Mouse (Mus musculus) embryonic facial prominence, embryonic 10.5 days (tissue): ENCODE results near the gene Mat2a. TPM values are rescaled to one million over a fixed set of nuclear protein-coding genes. Genes with fewer than 3 reads are reported as not detected.
A peak's percentile ranks its signal among the peaks of the same experiment; 100 is the strongest.
"Not testable (repeated sequence)": the region's sequence is repeated elsewhere in the genome, so short reads cannot be mapped to it uniquely, and the experiment has no call there.

Experiments used
- DNase-seq: peaks from one replicate; pipeline ENCODE4 v3.0.0-alpha.2; 2017; ENCODE audit warnings: low spot score
- H3K27ac ChIP-seq: fragments of 300-500 bp; sonication (generic); replicated peaks from 2 replicates; pipeline ENCODE4 v1.5.1; 2016; ENCODE audit warnings: mild to moderate bottlenecking
- H3K27me3 ChIP-seq: fragments of 300-500 bp; sonication (generic); replicated peaks from 2 replicates; pipeline ENCODE4 v1.6.1; 2016; ENCODE audit warnings: low read depth, mild to moderate bottlenecking; ENCODE audit not compliant: poor library complexity, severe bottlenecking
- H3K36me3 ChIP-seq: fragments of 300-500 bp; sonication (generic); replicated peaks from 2 replicates; pipeline ENCODE4 v1.6.1; 2016; ENCODE audit warnings: mild to moderate bottlenecking, moderate library complexity
- H3K4me1 ChIP-seq: fragments of 300-500 bp; sonication (generic); 2 replicates; pipeline ENCODE4 v1.6.1; 2016
- H3K4me3 ChIP-seq: fragments of 300-500 bp; sonication (generic); 2 replicates; pipeline ENCODE4 v1.5.1; 2016; ENCODE audit warnings: mild to moderate bottlenecking, moderate library complexity
- H3K9me3 ChIP-seq: fragments of 300-500 bp; sonication (generic); 2 replicates; pipeline ENCODE4 v1.6.1; 2016; ENCODE audit warnings: mild to moderate bottlenecking
- WGBS: fragments of 180-500 bp; shearing (Covaris S2); methylation state at CpG from one replicate; pipeline ENCODE4 v1.1.7; 2016; 5-methylcytosine and 5-hydroxymethylcytosine counted together
- polyA plus RNA-seq: library from polyadenylated mRNA; unstranded; fragments of >200 nt; fragmentation: Nextera tagmentation; extraction: Ambion mirVana; gene quantifications from 2 replicates; pipeline ENCODE4 v1.2.1, GENCODE M21; 2016

Gene Mat2a
- polyA plus RNA-seq, result 473 and 481 TPM in 2 replicates

GRCm38 (mm10) chr6:72439355-72440185, at the start of gene Mat2a:
TSS of gene Mat2a (minus strand) at chr6:72439558.
- Histone ChIP-seq H3K36me3 (peaks cover 36% of the 10 kb centered on the region), H3K4me1 (peaks cover 31% of the 10 kb centered on the region), H3K27me3 (no peaks in the 10 kb centered on the region), H3K9me3 (no peaks in the 10 kb centered on the region), H3K4me3 (peak within 1 kb of the TSS; percentile 94), H3K27ac (peak within 1 kb of the TSS; percentile 100)
- peak; percentile 96 for DNase-seq
- under 1% methylated on average over 77 of the region's 77 CpGs for WGBS

DNA sequence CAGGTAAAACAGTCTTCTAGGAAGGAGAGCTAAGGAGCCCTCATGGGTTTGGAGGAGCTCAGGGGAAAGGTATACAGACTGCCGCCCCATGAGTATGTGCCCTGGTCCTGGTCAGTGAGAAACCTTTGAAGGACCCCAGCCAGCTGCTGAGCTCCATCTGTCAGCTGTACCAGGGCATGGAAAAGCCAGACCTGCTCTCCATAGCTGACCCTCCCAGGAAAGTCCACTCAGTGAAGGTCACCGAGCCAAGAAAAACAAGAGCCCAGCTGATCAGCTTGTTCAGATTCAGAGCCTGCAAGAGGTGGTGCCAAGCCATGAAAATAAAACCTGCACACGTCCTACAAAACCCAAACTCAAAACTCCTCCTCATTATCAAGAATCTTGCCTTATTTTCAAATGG, 49.5 kb upstream of the Mat2a start:
- 67% methylated on average over 3 of the region's 3 CpGs for WGBS
- H3K27me3 ChIP-seq, result no peaks in the 10 kb centered on the region
- no peak for DNase-seq
- no peaks in the 10 kb centered on the region for H3K9me3 ChIP-seq
- peaks cover 9% of the 10 kb centered on the region for H3K4me1 ChIP-seq
- no peak overlapping the region for H3K4me3 ChIP-seq
- H3K27ac ChIP-seq, result no peak overlapping the region
- no peaks in the 10 kb centered on the region for H3K36me3 ChIP-seq

- Histone ChIP-seq H3K9me3 (no peaks in the 10 kb centered on the region), H3K4me1 (0 out of 2 replicates have a peak, but pooled peaks cover 3% of the 10 kb centered on the region), H3K27ac (no peak overlapping the region), H3K36me3 (no peaks in the 10 kb centered on the region), H3K4me3 (no peak overlapping the region), H3K27me3 (no peaks in the 10 kb centered on the region)
- no peak for DNase-seq
- WGBS, result 65% methylated on average over 3 of the region's 3 CpGs
These were observed 47.9 kb upstream of the Mat2a start for GRCm38 (mm10) chr6:72487282-72487681.

DNA sequence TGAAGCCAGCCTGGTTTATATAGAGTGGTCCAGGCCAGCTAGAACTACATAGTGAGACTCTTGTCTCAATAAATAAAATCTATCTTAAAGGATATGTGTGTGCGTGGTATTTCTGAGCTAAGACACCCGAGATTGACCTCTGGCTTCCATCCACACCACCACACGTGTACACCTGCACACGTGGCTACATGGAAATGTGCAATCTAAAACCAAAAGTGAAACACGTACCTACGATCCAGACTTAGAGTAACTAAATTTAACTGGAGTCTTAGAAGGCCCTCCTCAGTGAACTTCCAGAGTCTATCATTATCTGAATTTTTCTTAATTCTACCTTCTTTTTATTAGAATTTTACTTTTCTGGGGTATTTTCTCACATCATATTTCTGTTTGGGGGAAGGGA, 46.9 kb upstream of the Mat2a start:
- 93% methylated on average over 6 of the region's 6 CpGs for whole genome bisulfite sequencing
- Histone ChIP-seq H3K9me3 (no peaks in the 10 kb centered on the region), H3K4me3 (no peak overlapping the region), H3K27ac (no peak overlapping the region), H3K4me1 (0 out of 2 replicates have a peak, but pooled peaks cover 3% of the 10 kb centered on the region), H3K27me3 (no peaks in the 10 kb centered on the region), H3K36me3 (no peaks in the 10 kb centered on the region)
- DNase-seq, result no peak

DNA sequence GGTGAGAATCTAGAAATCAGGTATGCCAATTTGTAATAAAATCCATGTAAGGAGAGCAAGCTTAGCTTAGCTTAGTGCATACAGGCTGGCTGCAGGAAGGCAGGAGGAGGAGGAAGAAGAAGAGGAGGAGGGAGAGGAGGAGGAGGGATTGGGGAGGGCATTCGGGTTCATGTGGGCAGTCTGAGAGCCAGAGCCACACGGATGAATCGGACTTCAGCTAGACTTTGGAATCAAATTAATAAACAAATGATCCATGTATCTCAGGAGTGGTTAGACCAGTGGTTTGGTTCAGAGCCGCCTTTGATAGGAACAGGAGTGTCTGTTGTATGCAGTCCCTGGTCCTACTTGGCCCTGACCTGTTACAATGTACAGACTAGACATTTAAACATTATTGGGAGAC, 45.5 kb upstream of the Mat2a start:
- 0 out of 2 replicates have a peak, but pooled peaks cover 3% of the 10 kb centered on the region for H3K4me1 ChIP-seq
- H3K9me3 ChIP-seq, result no peaks in the 10 kb centered on the region
- no peak overlapping the region for H3K4me3 ChIP-seq
- H3K36me3 ChIP-seq, result no peaks in the 10 kb centered on the region
- no peaks in the 10 kb centered on the region for H3K27me3 ChIP-seq
- no peak for DNase-seq
- H3K27ac ChIP-seq, result no peak overlapping the region
- 75% methylated on average over 4 of the region's 4 CpGs for WGBS

DNA sequence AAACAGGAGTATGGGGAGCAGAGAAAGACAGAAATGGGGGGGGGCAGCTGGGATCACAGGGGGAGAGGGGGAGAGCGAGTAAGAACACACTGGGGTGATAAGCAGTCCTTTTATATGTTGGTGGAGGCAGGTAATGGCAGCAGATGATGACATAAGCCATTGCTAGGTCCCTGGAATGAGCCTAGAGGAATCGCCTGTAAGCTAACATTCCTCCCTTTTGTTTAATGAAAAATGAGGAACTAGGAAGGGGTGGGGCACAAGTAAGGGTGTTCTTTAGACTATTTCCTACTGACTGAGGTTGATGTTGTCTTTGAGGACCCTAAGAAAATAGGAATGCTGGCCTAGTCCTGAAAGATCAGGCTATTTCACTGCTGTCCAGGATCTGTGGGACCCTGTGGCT, 42.8 kb upstream of the Mat2a start:
- 70% methylated on average over 2 of the region's 2 CpGs for WGBS
- no peak for DNase-seq

DNA sequence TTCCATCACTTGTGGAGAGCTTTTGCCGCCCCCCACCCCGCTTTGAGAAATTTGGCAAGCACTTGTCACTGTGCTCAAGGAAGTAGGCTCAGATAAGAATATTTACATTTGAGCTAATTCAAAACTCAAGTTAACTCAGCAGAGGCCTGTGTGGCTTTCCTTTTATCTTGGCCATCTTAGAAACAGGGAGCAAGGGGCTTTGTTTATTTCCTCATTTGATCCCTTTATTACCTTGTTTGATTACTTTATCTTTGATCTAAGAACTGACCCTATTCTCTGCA, 41.0 kb upstream of the Mat2a start:
- Histone ChIP-seq H3K27ac (no peak overlapping the region), H3K4me3 (no peak overlapping the region), H3K4me1 (no peaks in the 10 kb centered on the region), H3K9me3 (no peaks in the 10 kb centered on the region), H3K27me3 (no peaks in the 10 kb centered on the region), H3K36me3 (no peaks in the 10 kb centered on the region)
- 86% methylated on average over 2 of the region's 2 CpGs for WGBS
- DNase-seq, result no peak

More for the DNA sequence above, 42.8 kb upstream of the Mat2a start:
- no peak overlapping the region for H3K27ac ChIP-seq
- H3K36me3 ChIP-seq, result no peaks in the 10 kb centered on the region
- H3K27me3 ChIP-seq, result no peaks in the 10 kb centered on the region
- no peaks in the 10 kb centered on the region for H3K4me1 ChIP-seq
- H3K4me3 ChIP-seq, result no peak overlapping the region
- H3K9me3 ChIP-seq, result no peaks in the 10 kb centered on the region

DNA sequence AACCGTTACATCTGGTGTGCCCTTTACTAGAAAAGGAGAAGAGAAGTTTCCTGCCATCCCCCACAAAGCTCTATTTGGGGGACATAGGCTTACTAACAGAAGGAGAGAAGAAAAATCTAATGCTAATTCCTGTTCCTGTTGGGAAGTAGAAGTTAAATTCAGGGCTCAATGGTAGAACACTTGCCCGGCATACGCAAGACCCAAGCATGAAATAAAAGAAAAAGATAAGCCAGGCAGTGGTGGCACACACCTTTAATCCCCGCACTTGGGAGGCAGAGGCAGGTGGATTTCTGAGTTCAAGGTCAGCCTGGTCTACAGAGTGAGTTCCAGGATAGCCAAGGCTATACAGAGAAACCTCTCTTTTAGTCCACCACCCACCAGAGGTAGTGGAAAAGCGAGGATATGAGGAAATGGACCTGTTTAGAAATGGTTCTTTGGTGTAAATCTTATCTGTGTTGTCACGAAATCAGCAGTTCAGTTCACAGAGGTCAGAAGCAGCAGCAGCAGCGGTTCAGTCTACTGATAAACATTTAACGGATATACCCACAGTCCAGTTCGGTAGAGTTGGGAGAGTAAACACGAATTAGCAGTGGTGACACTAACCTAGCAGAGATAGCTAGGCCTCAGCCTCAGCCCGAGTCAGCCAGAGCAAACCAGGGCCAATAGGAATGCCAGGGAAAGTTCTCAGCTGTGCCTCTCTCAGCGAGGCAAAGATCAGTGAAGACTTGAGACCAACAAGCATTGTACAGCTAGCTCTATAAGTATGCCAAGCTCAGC, 40.5 kb upstream of the Mat2a start:
- Histone ChIP-seq H3K4me3 (no peak overlapping the region), H3K27me3 (no peaks in the 10 kb centered on the region), H3K27ac (no peak overlapping the region), H3K9me3 (no peaks in the 10 kb centered on the region), H3K36me3 (no peaks in the 10 kb centered on the region), H3K4me1 (no peaks in the 10 kb centered on the region)
- no peak for DNase-seq
- WGBS, result 89% methylated on average over 12 of the region's 12 CpGs

GRCm38 (mm10) chr6:72478691-72479090, 39.3 kb upstream of the Mat2a start:
- H3K27ac ChIP-seq, H3K9me3 ChIP-seq, H3K4me1 ChIP-seq, H3K4me3 ChIP-seq, DNase-seq, H3K36me3 ChIP-seq, H3K27me3 ChIP-seq: not testable (repeated sequence)
- WGBS, result 89% methylated on average over 3 of the region's 3 CpGs

GRCm38 (mm10) chr6:72477621-72478020, 38.3 kb upstream of the Mat2a start:
- no peaks in the 10 kb centered on the region for H3K27me3 ChIP-seq
- peaks cover 9% of the 10 kb centered on the region for H3K4me1 ChIP-seq
- H3K9me3 ChIP-seq, result no peaks in the 10 kb centered on the region
- DNase-seq, result no peak
- H3K36me3 ChIP-seq, result no peaks in the 10 kb centered on the region
- no peak overlapping the region for H3K4me3 ChIP-seq
- no peak overlapping the region for H3K27ac ChIP-seq
- WGBS, result 81% methylated on average over 3 of the region's 3 CpGs

DNA sequence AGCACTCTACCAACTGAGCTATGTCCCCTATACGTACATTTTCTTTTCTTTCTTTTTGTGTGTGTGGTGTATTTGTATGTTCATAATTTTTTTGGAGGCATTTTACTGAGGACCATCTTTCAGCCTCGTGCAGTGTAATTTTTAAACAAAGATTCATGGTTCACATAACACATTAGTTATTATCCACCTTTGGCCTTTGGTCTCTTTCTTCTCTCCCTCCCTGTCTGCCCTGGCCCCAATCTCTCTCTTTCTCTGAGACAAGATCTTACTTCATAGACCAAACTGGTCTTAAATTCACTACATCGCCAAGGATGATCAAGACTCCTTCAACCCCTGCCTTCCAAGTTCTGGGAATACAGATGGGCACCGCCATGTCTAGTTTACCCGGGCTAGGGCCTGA, 37.5 kb upstream of the Mat2a start:
- no peaks in the 10 kb centered on the region for H3K27me3 ChIP-seq
- H3K9me3 ChIP-seq, result no peaks in the 10 kb centered on the region
- H3K27ac ChIP-seq, result no peak overlapping the region
- no peaks in the 10 kb centered on the region for H3K36me3 ChIP-seq
- peaks cover 9% of the 10 kb centered on the region for H3K4me1 ChIP-seq
- no peak overlapping the region for H3K4me3 ChIP-seq
- 89% methylated on average over 5 of the region's 5 CpGs for WGBS
- DNase-seq, result no peak

GRCm38 (mm10) chr6:72475221-72475985, 36.0 kb upstream of the Mat2a start:
- no peaks in the 10 kb centered on the region for H3K9me3 ChIP-seq
- DNase-seq, result no peak
- H3K4me3 ChIP-seq, result no peak overlapping the region
- no peaks in the 10 kb centered on the region for H3K36me3 ChIP-seq
- H3K27ac ChIP-seq, result no peak overlapping the region; the same call in 1 of the 2 replicates
- H3K27me3 ChIP-seq, result no peaks in the 10 kb centered on the region
- 86% methylated on average over 4 of the region's 4 CpGs for WGBS
- H3K4me1 ChIP-seq, result peaks cover 9% of the 10 kb centered on the region
